Mouse (Mus musculus): ENCODE data around the gene Galnt5. TPM values are rescaled to one million over a fixed set of nuclear protein-coding genes. Genes with fewer than 3 reads are reported as not detected.

Galnt5 gene
- polyA plus RNA-seq, 1 experiment from 2014 or later = 0.72 TPM

GRCm38 (mm10) chr2:58094818-58095217, 97.1 kb downstream of the Galnt5 start:
- H3K27ac ChIP-seq (ENCODE audit: low read length) = no peak overlapping the region
- H3K9ac ChIP-seq (ENCODE audit: low read length) = no peak overlapping the region
- H3K4me3 ChIP-seq (ENCODE audit: low read length) = no peak overlapping the region
- WGBS = 71% methylated on average over 1 of the region's 1 CpGs
- no peak overlapping the region for H3K4me2 ChIP-seq (ENCODE audit: low read depth, low read length)
- no peaks in the 10 kb centered on the region for H3K36me3 ChIP-seq (ENCODE audit: control insufficient read depth, insufficient read depth)
- H3K9me3 ChIP-seq (replicated peaks; ENCODE audit: control insufficient read depth, low read length) = no peaks in the 10 kb centered on the region
- ATAC-seq (replicated peaks; ENCODE audit: extremely low read depth, insufficient read depth, low FRiP score) = no peak
- no peaks in the 10 kb centered on the region for H3K27me3 ChIP-seq (ENCODE audit: control insufficient read depth, insufficient read depth, low read length)
- no peaks in the 10 kb centered on the region for H3K4me1 ChIP-seq (ENCODE audit: control insufficient read depth, insufficient read depth, low read length)

Other genes with a start within 250 kb of the Galnt5 start
- not detected in 2 replicates for gene Ermn, start 55.0 kb downstream of the Galnt5 start, polyA plus RNA-seq (2015; fragmentation: Nextera tagmentation; extraction: Ambion mirVana)
- gene Cytip, start 197.6 kb downstream of the Galnt5 start, polyA plus RNA-seq (2015; fragmentation: Nextera tagmentation; extraction: Ambion mirVana) = 3.1 and 5.1 TPM in 2 replicates